Mouse (Mus musculus) thymus, postnatal 25 days (tissue): ENCODE data around the gene Enkd1.

Source experiments
- DNase-seq: peaks from one replicate; pipeline ENCODE4 v3.0.0; 2022

The Enkd1 gene

DNA sequence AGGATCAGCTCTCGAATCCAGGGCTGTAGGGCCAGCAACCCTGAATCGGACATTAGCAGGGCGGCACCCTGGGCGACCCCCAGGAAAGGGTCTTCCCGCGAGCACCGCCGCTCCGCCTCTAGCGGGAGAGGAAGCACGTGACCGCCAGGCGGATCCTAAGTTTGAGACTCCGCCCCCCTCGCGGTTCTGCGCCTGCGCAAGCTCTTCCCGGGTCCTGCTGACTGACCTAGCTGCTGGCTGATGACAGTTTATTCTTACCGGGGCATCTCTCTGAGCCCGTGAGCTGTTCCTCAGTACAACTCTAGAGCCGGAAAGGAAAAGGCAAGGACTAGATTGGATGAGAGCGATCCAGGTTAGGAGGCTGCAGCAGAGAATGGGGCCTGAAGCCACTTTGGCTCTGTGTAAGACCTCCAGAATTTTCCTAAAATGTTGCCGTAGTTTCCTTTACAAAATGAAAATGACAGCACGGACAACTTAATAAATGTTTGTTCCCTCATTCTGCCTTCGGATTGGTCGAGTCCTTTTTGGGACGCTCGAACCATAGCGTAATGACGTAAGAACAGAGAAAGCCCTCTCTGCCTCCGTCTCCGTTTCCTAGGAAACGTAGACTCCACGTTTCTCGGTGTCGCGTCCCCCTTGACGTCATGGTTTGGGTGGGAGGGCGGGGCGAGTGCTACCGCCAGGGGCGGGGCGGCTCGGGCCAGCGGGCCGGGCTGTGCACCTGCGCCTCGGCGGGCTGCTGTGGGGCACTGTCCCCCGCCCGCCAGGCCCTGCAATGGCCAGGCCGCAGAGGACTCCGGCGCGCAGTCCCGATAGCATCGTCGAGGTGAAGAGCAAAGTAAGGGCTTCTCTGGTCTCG lies 6.8 kb downstream of the Enkd1 start, which contains the start of the genes Acd and Pard6a:
TSS of gene Acd (minus strand) at position 137 of the 859 bp plus-strand sequence.
TSS of gene Pard6a (plus strand) at position 183 of the 859 bp plus-strand sequence.
- DNase-seq: peak; percentile 97

DNA sequence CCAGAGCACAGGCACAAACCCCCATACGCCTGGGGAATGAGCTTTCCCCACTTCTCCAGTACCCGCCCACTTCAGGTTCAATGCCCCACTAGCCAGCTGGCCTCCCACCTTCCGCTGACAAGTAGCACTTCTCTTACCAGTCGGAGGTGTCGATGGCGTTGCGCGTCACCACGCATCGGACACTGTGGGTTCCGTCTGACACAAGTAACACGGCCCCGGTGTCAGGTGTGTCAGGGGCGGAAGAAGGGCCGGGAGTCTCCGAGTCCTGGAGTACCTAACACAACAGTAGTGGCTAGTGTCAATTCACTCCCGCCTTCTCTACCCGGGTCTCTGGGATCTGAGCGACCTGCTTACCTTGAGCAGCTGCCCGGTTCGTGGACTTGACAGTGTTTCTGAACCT lies 7.4 kb downstream of the Enkd1 start:
- DNase-seq: no peak

DNA sequence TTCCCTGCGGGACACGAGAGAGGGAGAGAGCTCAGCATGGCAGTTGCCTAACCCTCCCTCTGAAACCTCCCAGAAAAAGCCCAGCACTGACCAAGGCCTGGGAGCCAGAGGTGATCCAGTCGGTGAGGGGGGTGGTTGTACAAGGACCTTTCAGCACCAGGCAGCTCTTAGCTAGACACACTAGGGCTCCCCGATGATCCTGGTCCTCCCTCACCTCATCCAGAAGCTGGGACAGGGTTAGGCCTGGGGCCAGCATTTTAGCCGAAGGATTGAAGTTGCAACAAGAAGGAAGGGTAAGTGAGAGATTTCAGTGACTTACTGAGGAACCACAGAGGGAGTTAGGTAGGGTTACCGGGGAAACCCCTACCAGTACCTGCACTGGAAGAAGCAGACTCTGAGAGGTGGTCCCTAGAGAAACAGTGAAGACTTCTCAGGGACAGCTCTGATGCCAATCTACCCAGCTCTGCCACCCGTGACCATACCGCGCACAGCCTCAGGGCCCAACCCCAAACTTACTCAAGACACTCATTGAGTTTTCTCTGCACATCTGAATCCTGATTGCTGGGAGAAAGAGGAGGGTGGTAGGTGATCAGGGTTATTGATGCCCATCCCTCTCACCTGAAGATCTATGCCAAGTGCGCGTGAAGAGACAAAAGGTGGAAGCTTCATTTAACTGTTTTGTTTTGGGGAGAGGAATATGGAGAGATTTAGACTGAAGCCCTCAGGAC lies 8.4 kb downstream of the Enkd1 start:
- DNase-seq: no peak

DNA sequence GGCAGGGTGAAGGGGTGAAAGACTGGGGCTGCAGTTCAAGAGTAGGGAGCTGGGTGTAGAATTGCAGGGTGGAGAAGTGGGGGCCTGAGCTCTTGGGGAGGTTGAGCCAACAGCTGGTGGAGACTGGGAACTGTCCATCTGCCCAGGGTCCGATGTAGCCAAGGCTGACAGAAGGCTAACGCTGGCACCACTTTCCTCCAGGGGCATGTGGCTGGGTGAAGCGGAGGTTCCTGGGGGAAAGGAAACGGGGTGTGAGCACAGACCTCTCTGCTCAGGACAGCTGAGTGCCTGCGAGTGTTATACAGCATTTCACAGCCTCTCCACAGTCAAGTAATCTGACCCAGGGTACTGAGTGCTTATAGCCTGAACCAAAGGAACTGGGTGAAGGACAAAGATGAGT lies 9.3 kb downstream of the Enkd1 start:
- DNase-seq: no peak

DNA sequence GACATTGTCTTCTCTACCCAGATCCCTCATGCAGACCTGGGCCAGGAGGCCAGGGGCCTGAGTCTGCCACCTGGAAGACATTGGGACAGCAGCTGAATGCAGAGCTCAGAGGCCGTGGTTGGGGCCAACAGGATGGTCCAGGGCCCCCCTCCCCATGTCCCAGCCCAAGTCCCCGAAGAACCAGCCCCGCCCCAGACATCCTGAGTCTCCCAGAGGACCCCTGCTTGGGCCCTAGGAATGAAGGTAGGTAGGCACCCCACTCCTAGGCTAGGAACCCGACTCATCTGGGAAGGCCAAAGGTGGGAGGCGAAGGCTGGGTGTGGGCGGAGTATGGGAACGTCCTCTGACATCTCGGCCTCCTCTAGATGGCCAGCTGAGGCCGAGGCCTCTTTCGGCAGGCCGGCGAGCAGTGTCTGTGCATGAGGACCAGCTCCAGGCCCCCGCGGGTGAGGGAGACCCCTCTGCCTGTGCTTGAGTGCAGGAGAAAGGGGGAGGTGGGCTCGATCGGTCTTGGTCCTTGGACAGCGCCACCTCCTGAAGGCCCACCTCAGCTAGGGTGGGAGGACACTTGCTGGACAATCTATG lies 10.7 kb downstream of the Enkd1 start:
- no peak for DNase-seq

DNA sequence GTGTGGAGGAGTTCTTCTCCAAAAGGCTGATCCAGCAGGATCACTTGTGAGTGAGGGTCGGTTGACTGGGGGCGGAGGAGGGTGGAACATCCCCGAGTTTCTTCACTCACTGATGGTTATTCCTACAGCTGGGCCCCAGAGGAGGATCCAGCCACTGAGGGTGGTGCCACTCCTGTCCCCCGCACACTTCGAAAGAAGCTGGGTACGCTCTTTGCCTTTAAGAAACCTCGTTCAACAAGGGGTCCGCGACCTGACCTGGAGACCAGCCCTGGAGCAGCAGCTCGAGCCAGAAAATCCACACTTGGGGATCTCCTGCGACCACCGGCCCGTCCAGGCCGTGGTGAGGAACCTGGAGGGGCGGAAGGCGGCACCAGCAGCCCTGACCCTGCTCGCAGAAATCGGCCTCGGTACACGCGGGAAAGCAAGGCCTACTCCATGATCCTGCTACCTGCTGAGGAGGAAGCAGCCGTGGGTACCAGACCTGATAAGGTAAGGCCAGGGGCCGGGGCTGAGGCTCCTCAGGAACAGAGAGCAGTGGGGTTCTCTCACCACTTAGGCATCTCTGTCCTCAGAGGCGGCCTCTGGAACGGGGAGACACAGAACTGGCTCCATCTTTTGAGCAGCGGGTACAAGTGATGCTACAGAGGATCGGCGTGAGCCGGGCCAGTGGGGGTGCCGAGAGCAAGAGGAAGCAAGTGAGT lies 12.8 kb downstream of the Enkd1 start:
- DNase-seq: no peak

DNA sequence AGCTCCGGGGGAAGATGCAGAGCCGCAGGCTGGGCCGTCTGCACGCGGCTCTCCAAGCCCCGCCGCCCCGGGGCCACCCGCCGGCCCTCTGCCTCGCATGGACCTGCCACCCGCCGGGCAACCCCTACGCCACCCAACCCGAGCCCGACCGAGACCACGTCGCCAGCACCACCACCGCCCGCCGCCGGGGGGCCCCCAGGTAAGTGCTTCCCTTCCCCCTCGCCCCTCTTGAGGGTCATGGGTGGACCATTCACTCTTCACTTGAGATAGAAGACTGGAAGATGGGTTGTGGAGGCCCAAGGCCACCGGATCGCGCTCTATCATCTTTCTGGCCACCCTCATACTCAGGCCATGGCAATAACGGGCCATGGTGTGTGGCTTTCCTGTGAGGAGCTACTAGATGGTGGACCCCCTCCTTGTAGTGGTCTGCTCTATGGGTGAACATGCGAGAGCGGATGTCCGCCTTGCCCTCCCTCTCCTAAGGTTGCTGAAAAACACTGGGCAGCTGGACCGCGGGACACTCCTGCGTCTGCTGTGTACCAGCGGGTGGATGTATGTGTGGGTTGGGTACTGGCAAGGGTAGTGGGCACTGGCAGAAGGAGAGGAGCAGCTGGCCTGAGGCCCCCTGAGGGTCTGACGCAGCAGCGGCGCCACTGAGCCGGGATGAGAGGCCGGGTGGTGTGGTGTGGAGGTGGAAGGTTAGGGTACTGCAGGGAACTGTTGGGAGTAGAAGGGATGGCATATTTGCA lies 13.8 kb downstream of the Enkd1 start:
- no peak for DNase-seq

DNA sequence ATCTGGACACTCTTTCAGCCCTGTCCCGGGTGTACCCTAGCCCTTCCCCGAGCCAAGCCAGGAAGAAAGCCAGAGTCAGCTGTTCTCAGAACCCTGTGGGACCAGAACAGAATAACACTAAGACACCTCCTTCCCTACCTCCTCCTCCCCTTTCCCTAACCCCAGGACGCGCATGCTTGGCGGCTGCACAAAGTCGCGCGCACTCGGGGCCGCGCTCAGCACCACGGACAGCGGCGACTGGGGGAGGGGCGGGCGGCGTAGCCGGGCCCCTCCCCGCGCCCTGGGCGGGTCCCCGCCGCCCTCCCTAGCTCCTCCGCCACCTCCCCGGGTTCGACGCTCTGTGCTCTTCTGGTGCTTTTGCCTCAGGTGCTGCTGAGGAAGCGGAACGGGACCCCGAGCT lies 14.4 kb downstream of the Enkd1 start:
- no peak for DNase-seq

DNA sequence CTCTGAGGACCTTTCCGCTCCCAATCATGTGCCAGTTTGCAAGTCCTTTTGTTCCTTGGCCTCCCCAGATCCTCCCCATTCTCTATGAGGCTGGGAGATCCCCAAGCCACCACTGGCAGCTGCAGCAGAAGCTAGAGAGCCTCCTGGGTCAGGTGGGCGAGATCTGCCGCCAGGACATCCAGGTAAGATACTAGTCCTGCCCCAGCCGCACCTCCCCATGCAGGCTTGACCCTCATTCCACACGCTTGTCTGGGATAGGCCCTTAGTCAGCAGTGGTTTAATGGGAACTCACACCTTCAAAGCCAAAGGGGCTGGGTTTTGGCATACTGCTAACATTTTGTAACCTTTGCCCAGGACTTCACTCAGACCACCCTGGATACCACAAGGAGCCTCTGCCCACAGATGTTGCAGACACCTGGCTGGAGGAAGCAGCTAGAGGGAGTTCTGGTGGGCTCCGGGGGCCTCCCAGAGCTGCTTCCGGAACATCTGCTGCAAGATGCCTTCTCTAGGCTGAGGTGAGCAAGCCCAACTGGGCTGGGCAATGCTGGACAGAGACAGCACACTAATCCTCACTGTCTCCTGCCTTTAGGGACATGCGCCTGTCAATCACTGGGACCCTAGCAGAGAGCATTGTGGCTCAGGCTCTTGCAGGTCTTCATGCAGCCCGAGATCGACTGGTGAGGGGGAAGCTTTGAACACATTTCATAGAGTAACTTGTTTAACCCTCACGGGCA lies 15.4 kb downstream of the Enkd1 start:
- DNase-seq: no peak

DNA sequence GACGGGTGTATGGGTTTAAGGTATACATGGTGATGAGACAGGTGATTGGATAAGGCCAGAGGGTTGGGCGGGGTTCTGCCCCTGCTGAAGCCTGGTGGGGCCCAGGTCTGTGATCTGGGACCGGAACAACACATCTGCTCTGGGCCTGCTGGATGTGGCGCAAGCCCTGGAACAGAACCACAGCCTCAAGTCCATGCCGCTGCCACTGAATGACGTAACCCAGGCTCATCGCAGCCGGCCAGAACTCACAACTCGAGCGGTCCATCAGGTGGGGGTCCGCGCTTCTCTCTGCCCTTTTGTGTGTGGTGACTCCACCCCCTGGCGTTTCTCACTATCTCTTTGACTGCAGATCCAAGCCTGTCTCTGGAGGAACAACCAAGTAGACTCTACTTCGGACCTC lies 17.0 kb downstream of the Enkd1 start:
- DNase-seq: no peak

DNA sequence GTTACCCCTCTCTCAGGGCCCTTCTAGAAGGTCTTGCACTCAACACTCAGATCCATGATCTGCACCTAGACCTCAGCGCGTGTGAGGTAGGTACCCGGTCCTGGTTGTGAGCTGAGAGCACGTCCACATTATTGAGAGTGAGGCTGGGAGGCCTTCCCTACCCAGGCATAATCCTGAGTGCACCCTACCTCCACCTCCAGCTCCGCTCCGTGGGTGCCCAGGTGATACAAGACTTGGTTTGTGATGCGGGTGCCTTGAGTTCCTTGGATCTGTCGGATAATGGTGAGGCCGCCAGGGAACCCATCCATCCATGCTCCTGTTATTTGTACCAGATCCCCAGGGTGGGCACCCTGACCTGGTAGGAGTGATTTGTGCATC lies 18.0 kb downstream of the Enkd1 start:
- no peak for DNase-seq

DNA sequence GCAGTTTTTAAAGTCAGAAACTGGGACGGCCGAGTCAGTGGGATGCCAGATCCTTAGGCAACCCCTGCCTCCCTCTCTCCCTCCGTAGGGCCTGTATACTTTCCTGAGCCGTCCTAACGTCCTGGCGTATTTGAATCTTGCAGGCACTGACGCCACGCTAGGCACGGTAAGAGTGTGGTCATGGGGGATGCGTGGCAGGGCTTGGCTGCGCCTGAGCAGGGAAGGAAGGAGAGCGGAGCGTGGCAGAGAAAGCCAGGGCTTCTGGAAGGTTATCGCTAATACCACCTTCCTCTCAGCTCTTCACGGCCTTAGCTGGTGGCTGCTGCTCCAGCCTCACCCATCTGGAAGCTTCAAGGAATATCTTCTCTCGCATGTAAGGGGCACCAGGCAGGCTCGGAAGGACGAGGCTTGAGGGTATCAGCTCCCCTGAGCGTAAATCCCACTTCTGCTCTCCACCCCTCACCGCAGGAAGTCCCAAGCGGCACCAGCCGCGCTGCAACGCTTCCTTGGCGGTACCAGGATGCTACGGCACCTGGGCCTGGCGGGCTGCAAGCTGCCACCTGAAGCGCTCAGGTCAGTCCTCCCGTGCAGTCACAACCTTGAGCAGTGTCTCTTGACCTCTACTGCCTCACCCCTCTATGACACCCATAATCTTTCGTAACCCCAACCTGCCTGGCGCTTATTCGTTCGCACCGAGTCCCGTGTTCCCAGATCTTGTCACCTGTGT lies 18.6 kb downstream of the Enkd1 start:
- DNase-seq: no peak

DNA sequence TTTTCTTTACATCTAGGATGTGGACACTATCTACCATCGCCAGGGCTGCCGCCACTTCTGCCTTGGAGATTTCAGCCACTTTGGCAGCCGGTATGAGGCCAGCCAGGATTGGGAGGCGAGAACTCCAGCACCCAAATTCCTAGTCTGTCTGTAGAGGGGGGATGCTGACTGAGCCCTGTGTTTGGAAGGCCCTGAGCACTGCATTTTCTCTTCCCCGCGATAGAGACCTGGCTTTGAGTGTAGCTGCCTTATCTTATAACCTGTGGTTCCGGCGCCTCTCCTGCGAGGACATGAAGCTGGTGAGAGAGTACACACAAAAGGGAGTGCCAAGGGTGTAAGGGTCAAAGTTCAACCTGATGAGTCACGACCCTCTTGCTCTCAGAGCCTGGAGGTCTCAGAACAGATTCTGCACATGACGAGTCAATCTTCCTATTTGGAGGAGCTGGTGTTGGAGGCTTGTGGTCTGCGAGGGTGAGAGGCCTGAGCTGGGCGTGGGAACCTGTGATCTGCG lies 19.7 kb downstream of the Enkd1 start:
- DNase-seq: no peak

DNA sequence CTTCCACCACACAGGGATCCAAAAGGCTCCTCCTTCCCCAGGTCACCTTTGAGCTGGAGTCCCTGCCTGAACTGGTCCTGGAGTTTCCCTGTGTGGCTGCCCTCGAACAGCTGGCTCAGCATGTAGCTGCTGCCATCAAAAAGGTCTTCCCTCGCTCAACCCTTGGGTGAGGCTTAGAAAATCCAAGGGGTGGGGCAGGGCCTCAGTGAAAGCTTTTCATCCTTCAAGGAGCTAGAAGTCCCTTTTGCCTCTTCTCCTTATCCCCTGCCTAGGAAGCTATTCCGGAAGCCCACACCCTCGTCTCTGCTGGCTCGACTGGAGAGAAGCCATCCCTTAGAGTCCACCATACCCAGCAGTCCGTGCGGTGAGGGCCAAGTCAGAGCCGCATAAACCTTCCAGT lies 20.5 kb downstream of the Enkd1 start:
- DNase-seq: no peak

DNA sequence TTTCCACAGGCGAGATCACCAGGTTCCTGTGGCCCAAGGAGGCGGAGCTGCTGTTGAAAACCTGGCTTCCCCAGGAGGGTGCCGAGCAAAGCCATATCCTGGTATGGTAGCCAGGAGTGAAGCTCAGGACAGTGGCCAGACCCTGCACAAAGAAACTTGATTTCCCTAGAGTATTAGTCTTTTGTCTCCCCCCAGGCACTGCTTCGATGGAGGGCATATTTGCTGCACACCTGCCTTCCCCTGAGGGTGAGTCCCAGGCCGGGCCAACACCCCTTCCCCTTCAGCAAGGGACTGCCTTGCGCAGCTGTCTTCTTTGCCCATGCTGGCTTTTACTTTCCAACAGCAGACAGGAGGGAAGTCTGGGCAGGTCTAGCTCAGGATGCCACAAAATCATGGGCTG lies 21.5 kb downstream of the Enkd1 start:
- DNase-seq: peak; percentile 64

DNA sequence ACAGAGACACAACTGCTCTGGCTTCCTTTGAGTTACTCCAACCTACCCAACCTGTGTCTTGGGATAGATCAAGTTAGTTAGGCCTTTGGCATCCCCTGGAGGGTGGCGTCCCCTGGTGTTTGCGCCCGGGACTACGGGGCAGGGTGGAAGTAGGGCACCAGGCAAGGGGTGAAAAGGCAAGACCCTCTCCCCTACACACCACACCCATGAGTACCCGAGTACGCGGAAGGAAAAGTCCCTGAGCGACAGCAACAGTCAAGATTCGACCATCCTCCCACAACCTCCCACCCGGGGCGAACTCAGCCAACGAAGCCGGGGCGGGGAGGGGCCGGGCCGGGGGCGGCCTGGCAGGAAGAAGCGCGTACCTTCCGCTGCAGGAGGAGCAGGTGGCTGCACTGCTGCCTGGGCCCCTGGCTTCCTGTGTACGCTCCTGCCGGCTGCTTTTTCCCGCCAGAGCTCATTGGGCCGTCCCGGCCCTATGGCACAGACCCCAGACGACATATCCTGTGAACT lies 22.2 kb downstream of the Enkd1 start, which contains the start of gene Carmil2:
TSS of gene Carmil2 (plus strand) at position 479 of the 513 bp plus-strand sequence.
- peak; percentile 98 for DNase-seq

DNA sequence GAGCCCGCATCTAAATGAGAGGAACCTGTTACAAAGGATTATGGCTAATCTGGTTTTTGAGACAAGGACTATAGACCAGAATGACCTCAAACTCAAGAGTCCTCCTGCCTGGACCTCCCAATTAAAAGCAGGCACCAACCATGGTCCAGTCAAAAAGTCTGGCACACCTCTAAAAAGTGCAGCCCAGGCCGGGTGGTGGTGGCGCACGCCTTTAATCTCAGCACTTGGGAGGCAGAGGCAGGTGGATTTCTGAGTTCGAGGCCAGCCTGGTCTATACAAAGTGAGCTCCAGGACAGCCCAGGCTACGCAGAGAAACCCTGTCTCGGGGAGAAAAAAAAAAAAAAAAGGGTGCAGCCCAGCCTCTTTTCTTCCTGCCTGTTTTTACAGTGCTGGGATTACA lies 22.7 kb downstream of the Enkd1 start:
- DNase-seq: no peak

DNA sequence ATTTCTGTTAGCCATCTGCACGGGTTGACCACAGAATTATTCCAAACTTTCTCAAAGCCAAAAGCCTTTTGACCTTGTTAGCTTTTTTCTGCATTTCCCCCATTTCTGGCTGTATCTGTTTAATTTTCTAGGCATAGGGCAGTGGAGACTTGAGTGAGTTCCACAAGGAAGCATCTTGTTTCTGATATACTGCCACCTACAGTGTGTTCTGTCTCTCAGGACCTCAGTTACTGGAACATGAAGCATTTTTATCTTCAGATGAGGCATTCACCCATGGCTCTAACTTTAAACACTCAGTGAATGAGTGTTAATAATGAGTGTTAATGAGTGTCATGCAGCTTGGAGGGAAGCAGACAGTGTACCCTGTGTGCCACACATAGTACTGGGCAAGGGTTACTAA lies 30.1 kb downstream of the Enkd1 start:
- DNase-seq: no peak

DNA sequence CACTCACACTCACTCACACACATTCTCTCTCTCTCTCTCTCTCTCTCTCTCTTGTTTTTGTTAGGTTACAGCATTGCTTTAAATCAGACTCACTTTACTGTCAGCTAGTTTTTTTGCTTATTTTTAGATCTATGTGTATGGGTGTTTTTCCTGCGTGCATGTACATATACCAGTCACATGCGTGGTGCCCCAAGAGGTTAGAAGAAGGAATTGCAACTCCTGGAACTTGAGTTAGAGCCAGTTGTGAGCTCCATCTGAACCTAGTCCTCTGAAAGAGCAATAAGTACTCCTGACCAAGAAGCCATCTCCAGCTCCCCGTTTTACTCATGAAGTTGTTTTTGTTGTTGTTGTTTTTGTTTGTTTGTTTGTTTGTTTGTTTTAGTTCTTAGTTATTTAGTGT lies 46.8 kb downstream of the Enkd1 start:
- DNase-seq: peak; percentile 43

DNA sequence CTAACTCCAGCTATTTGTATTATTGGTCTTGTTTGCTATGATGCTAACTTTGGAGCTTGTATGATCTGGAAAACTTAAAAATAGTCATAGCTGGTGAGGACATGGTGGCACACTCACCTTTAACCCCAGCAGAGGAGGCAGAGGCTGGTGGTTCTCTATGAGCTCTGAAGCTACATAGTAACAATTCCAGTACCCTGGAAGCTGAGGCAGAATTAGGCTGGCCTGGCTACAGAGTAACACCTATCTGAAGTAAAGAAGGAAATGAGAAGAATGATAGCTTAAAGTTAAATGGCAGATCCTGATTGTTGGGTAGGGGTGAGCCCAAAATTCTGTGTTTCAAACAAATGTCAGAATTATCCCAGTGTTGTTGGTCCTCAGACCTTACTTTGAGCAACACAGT lies 50.4 kb downstream of the Enkd1 start:
- no peak for DNase-seq
